Mouse (Mus musculus) kidney, adult 2 months (tissue): ENCODE results near the gene Smr3a. TPM values are rescaled to one million over a fixed set of nuclear protein-coding genes. Genes with fewer than 3 reads are reported as not detected.

Source experiments
- DNase-seq: peaks from one replicate; pipeline ENCODE4 v3.0.0; 2021
- H3K27ac ChIP-seq: fragments of 200-500 bp; 2 replicates; pipeline ENCODE4 v1.5.1; 2012; ENCODE audit warnings: low read depth, low read length, control low read depth, inconsistent platforms; ENCODE audit not compliant: insufficient read depth
- H3K27me3 ChIP-seq: fragments of 200-500 bp; replicated peaks from 2 replicates; pipeline ENCODE4 v1.6.1; 2012; ENCODE audit warnings: mild to moderate bottlenecking, moderate library complexity, low read length, inconsistent platforms; ENCODE audit not compliant: control insufficient read depth, insufficient read depth
- H3K36me3 ChIP-seq: fragments of 200-500 bp; 2 replicates; pipeline ENCODE4 v1.6.1; 2012; ENCODE audit warnings: mild to moderate bottlenecking, moderate library complexity, low read length, inconsistent platforms; ENCODE audit not compliant: control insufficient read depth, insufficient read depth
- H3K4me1 ChIP-seq: fragments of 200-500 bp; 2 replicates; pipeline ENCODE4 v1.6.1; 2011; ENCODE audit warnings: low read length; ENCODE audit not compliant: control insufficient read depth, insufficient read depth
- H3K4me3 ChIP-seq: fragments of 200-500 bp; 2 replicates; pipeline ENCODE4 v1.5.1; 2011; ENCODE audit warnings: mild to moderate bottlenecking, low read depth, low read length, control low read depth; ENCODE audit not compliant: insufficient read depth
- CTCF ChIP-seq: fragments of 200-500 bp; conservative IDR thresholded peaks from 2 replicates; pipeline ENCODE4 v1.5.1; 2011; ENCODE audit warnings: low read depth, mild to moderate bottlenecking, control low read depth, low read length, moderate library complexity, mixed read lengths; ENCODE audit not compliant: insufficient read depth, insufficient read length
- POLR2A ChIP-seq: fragments of 200-500 bp; IDR thresholded peaks from one replicate; pipeline ENCODE4 v1.6.1; 2011; ENCODE audit warnings: low read depth, low read length, control low read depth
- WGBS: fragments of 180-500 bp; shearing (Covaris S2); methylation state at CpG from one replicate; pipeline ENCODE4 v1.1.7; 2018; 5-methylcytosine and 5-hydroxymethylcytosine counted together
- polyA plus RNA-seq: library from polyadenylated mRNA; depleted of rRNA; stranded (reverse); fragments of >200 nt; gene quantifications from 2 replicates; pipeline ENCODE4 v1.2.3, GENCODE M21; 2012; rRNA removed

Gene Smr3a
- polyA plus RNA-seq, result not detected in 2 replicates

- WGBS, result 89% methylated on average over 3 of the region's 3 CpGs
- no peaks in the 10 kb centered on the region for H3K36me3 ChIP-seq
- no peak for DNase-seq
- no peak within 1 kb of the TSS for H3K4me3 ChIP-seq
- H3K27me3 ChIP-seq, result no peaks in the 10 kb centered on the region
- no peak within 1 kb of the TSS for H3K27ac ChIP-seq
- no peaks in the 10 kb centered on the region for H3K4me1 ChIP-seq
- TF ChIP-seq POLR2A (no peak), CTCF (no peak)
Observed at GRCm38 (mm10) chr5:88002249-88002648, at the start of gene Smr3a. Gene Smr3a (plus strand): TSS chr5:88002549.

- Histone ChIP-seq H3K27me3 (no peaks in the 10 kb centered on the region), H3K36me3 (no peaks in the 10 kb centered on the region), H3K27ac (no peak within 1 kb of the TSS), H3K4me3 (no peak within 1 kb of the TSS), H3K4me1 (no peaks in the 10 kb centered on the region)
- TF ChIP-seq CTCF (no peak), POLR2A (no peak)
- WGBS, result 43% methylated on average over 2 of the region's 2 CpGs
- no peak for DNase-seq
Observed at GRCm38 (mm10) chr5:87969201-87969600, 33.1 kb upstream of the Smr3a start, which contains the start of the genes 2310003L06Rik and Gm28434. Gene 2310003L06Rik (plus strand): TSS chr5:87969459. Gene Gm28434 (plus strand): TSS chr5:87969517.

DNA sequence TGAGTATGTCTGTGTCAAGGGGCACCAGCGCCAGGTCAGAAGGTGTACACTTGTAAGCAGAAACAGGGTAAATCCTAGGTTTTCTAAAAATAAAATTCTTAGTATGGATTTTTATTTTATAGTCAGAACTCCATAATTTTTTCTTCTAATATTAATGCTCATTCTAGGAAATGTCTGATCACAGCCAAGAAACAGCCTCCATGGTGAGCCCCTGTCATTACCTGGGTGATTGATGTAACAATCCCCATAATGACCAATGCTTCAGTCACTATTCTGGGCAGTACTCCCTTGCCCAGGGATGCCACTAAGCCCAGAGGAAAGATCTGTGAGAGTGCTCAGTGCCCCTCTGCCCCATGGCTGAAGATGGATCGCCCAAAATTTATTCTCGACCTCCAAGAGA is 23.2 kb upstream of the Smr3a start, which contains the start of gene Cabs1:
Gene Cabs1, plus strand, starts transcription at position 301 of the 400 bp plus-strand sequence.
- H3K4me3 ChIP-seq, result no peak within 1 kb of the TSS
- H3K4me1 ChIP-seq, result no peaks in the 10 kb centered on the region
- no peak within 1 kb of the TSS for H3K27ac ChIP-seq
- no peaks in the 10 kb centered on the region for H3K36me3 ChIP-seq
- TF ChIP-seq POLR2A (no peak), CTCF (no peak)
- H3K27me3 ChIP-seq, result no peaks in the 10 kb centered on the region
- DNase-seq, result no peak
- 78% methylated on average over 3 of the region's 3 CpGs for WGBS

- H3K27ac ChIP-seq, result no peak overlapping the region
- no peak for DNase-seq
- TF ChIP-seq CTCF, result no peak
- no peak for TF ChIP-seq POLR2A
- H3K4me3 ChIP-seq, result no peak overlapping the region
- 46% methylated on average over 3 of the region's 3 CpGs for WGBS
- no peaks in the 10 kb centered on the region for H3K36me3 ChIP-seq
- no peaks in the 10 kb centered on the region for H3K27me3 ChIP-seq
- H3K4me1 ChIP-seq, result no peaks in the 10 kb centered on the region
Observed at GRCm38 (mm10) chr5:87982468-87983214, 19.7 kb upstream of the Smr3a start.

GRCm38 (mm10) chr5:88005241-88005640 is 2.9 kb downstream of the Smr3a start:
- DNase-seq, result no peak
- H3K4me3 ChIP-seq, result no peak overlapping the region
- H3K27ac ChIP-seq, result no peak overlapping the region
- no peaks in the 10 kb centered on the region for H3K4me1 ChIP-seq
- no peaks in the 10 kb centered on the region for H3K27me3 ChIP-seq
- TF ChIP-seq CTCF (no peak), POLR2A (no peak)
- no peaks in the 10 kb centered on the region for H3K36me3 ChIP-seq

Other genes starting within 250 kb of the Smr3a start
- not detected in 2 replicates for gene Csn1s2a, start 228.0 kb upstream of the Smr3a start, polyA plus RNA-seq
- not detected in 2 replicates for gene Csn1s2b, start 194.5 kb upstream of the Smr3a start, polyA plus RNA-seq
- gene Prr27, start 176.9 kb upstream of the Smr3a start, polyA plus RNA-seq, result not detected in 2 replicates
- gene Odam, start 117.5 kb upstream of the Smr3a start, polyA plus RNA-seq, result 0.09 and 0.29 TPM in 2 replicates
- not detected in 2 replicates for gene Csn3, start 77.0 kb upstream of the Smr3a start, polyA plus RNA-seq
- not detected in 2 replicates for gene 2310003L06Rik, start 33.1 kb upstream of the Smr3a start, polyA plus RNA-seq
- not detected in 2 replicates for gene Gm28434, start 33.0 kb upstream of the Smr3a start, polyA plus RNA-seq
- gene Cabs1, start 23.1 kb upstream of the Smr3a start, polyA plus RNA-seq, result 0.07 TPM in 1 of 2 replicates, not detected in the other
- not detected in 2 replicates for gene Smr2, start 84.0 kb downstream of the Smr3a start, polyA plus RNA-seq
- not detected in 2 replicates for gene Gm11116, start 109.0 kb downstream of the Smr3a start, polyA plus RNA-seq
- gene Gm11115, start 151.6 kb downstream of the Smr3a start, polyA plus RNA-seq, result not detected in 2 replicates